ENCODE assay signal across 10 mouse cellular contexts in the genomic region with DNA sequence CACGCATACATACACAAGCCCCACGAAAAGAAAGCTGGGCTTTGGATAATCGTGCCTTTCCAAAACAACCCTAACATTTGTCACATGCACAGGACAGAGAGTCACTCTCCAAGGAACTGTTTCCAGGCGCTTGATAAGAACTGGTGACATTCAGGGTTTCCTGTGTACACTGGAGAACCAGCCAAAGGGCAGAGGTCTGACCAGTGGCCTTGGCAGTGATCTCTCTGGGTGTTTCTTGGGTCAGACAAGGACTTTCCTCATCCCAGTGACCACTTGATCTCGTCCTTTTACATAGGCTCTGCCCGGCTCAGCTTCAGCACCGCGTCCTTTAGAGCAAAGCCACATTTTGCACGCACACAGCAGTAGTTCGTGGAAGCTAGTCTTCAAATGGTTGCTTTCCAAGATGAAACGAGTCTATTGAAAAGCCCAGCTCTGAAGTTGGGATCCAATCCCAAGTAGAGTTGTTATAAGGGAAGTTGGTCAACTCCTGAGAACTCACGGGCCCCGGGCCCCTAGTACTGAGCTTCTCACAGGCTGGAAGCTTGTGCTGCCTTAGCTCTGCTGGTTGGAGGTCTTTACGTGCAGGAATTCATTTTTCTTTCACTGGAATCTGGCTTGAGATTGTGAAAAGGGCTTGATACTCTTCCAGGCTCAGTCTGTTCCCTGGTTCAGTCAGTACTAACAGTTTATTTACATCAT. TPM values are rescaled to one million over a fixed set of nuclear protein-coding genes. Genes with fewer than 3 reads are reported as not detected.
DNase-seq lines count a peak whose midpoint lies in the region; ATAC-seq lines count a peak whose summit lies in the region.
"Had no signal": no experiment of that assay in that cellular context is flagged by ENCODE, and none has a peak within 500 bp of the region (broad histone marks: within the 10 kb centered on the region; RNA-seq: fewer than 3 reads in every experiment).

No protein-coding gene starts in this region.

- peaks cover 96% of the 10 kb centered on the region for H3K4me1 ChIP-seq in megakaryocyte, embryonic 14.5 days
- H3K4me1 ChIP-seq: hindbrain, embryonic 15.5 days had no signal

- no peaks in the 10 kb centered on the region for H3K27me3 ChIP-seq in megakaryocyte, embryonic 14.5 days (replicated peaks)
- H3K27me3 ChIP-seq: hindbrain, embryonic 15.5 days; liver, embryonic 13.5 days; neural tube, embryonic 15.5 days had no signal

- H3K4me3 ChIP-seq in megakaryocyte, embryonic 14.5 days (replicated peaks): peak overlapping the region; percentile 73
- H3K4me3 ChIP-seq: hindbrain, embryonic 15.5 days; liver, embryonic 13.5 days; neural tube, embryonic 15.5 days had no signal

- no peak for ATAC-seq in megakaryocyte, adult 5-6 weeks (ENCODE audit: poor library complexity, severe bottlenecking)

- peak; percentile 74 for DNase-seq in heart, adult 8-10 months (ENCODE audit: low spot score)
- peak; percentile 58 to 65 for DNase-seq in kidney, postnatal 25 days
- DNase-seq in testis, postnatal 14 days (ENCODE audit: low spot score): peak; percentile 66
- no peak for DNase-seq in gastrocnemius, postnatal 25 days
- no peak for DNase-seq in ovary, adult 18-20 months (ENCODE audit: low spot score)
- DNase-seq: liver, embryonic 13.5 days had no signal

- H3K9me3 ChIP-seq in megakaryocyte, embryonic 14.5 days: no peaks in the 10 kb centered on the region
- H3K9me3 ChIP-seq: hindbrain, embryonic 15.5 days; liver, embryonic 13.5 days; neural tube, embryonic 15.5 days had no signal

- H3K36me3 ChIP-seq in megakaryocyte, embryonic 14.5 days (replicated peaks; ENCODE audit: low read length): peaks cover 82% of the 10 kb centered on the region
- H3K36me3 ChIP-seq: hindbrain, embryonic 15.5 days; liver, embryonic 13.5 days; neural tube, embryonic 15.5 days had no signal

RNA-seq across cellular contexts. Expression of a gene that starts 34.4 kb away (rescaled TPM):
- 11.9 and 45.6 TPM in 2 replicates for polyA plus RNA-seq in megakaryocyte, embryonic 14.5 days (2012; ENCODE audit: insufficient read depth, low replicate concordance)
- total RNA-seq in megakaryocyte, adult 5-6 weeks (2015): 3.8 and 7.4 TPM in 2 replicates
- 6.2 and 9.0 TPM in 2 replicates for total RNA-seq in megakaryocyte, adult 5-6 weeks (2017)
- 10 to 100 TPM in 2 of 4 experiments, 1 to 10 TPM in 2; 8.2 to 12.4 (median 10.8) TPM for total RNA-seq in heart, adult 8-10 months (2022)
- 1 to 10 TPM; 2.3 to 3.2 TPM for total RNA-seq in gastrocnemius, postnatal 25 days (2021)

Comparison
In these comparisons a context has a peak if more than half of its experiments do, and no peak if none do; other contexts are left out.
1. DNase-seq: peak in heart, adult 8-10 months (single experiment), kidney, postnatal 25 days (2 of 2) and testis, postnatal 14 days (single experiment); none in gastrocnemius, postnatal 25 days (single experiment) and ovary, adult 18-20 months (single experiment).